Comparison of ENCODE assay signal across 15 mouse cellular contexts in the genomic region with DNA sequence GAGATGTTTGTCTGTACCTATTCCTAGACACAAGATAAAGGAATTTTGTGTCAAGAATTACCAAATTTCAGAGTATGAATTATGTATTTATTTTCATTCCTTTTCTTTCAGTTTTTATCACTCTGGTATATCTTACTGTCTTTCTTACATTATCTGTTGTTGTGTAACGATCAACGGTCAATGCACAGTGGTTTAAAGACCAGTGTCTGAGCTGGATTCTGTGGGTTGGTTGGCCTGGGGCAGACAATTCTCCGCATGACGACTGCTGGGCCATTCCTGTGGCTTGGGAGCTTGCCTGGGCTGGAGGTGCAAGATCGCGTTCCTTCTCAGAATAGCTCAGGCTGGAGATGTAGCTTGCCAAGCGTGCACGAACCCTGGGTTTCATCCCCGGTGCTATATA. TPM values are rescaled to one million over a fixed set of nuclear protein-coding genes. Genes with fewer than 3 reads are reported as not detected.
A peak's percentile ranks its signal among the peaks of the same experiment; 100 is the strongest.
DNase-seq lines count a peak whose midpoint lies in the region; ATAC-seq and TF ChIP-seq lines count a peak whose summit lies in the region.
"Had no signal": no experiment of that assay in that cellular context is flagged by ENCODE, and none has a peak within 500 bp of the region (broad histone marks: within the 10 kb centered on the region; RNA-seq: fewer than 3 reads in every experiment).

No protein-coding gene starts in this region.

- TF ChIP-seq CTCF in forebrain, postnatal 0 days (IDR thresholded peaks at IDR 0.05; ENCODE audit: low read depth) = no peak

- no peak overlapping the region for H3K27ac ChIP-seq in heart, embryonic 11.5 days (ENCODE audit: low read depth, low read length)
- H3K27ac ChIP-seq in heart, embryonic 10.5 days = 0 out of 2 replicates have a peak overlapping the region, but pooled peaks have one; percentile 2
- no peak overlapping the region for H3K27ac ChIP-seq in liver, embryonic 12.5 days
- H3K27ac ChIP-seq in forebrain, postnatal 0 days (ENCODE audit: low read depth, low read length) = no peak overlapping the region
- H3K27ac ChIP-seq in intestine, embryonic 16.5 days (ENCODE audit: low read length) = no peak overlapping the region
- H3K27ac ChIP-seq: embryonic facial prominence, embryonic 13.5 days; forebrain, embryonic 15.5 days; stomach, postnatal 0 days had no signal

- H3K4me1 ChIP-seq in heart, embryonic 11.5 days (ENCODE audit: control insufficient read depth, insufficient read depth, low read length) = peaks cover 12% of the 10 kb centered on the region
- H3K4me1 ChIP-seq in heart, embryonic 10.5 days = peaks cover 32% of the 10 kb centered on the region
- peaks cover 16% of the 10 kb centered on the region for H3K4me1 ChIP-seq in liver, embryonic 12.5 days
- H3K4me1 ChIP-seq in forebrain, postnatal 0 days (ENCODE audit: insufficient read depth) = no peaks in the 10 kb centered on the region
- H3K4me1 ChIP-seq in intestine, embryonic 16.5 days (ENCODE audit: control insufficient read depth, insufficient read depth, low read length) = peaks cover 7% of the 10 kb centered on the region
- H3K4me1 ChIP-seq: forebrain, embryonic 15.5 days had no signal

- no peak for ATAC-seq in heart, embryonic 11.5 days (replicated peaks; ENCODE audit: insufficient number of reproducible peaks, low FRiP score, low TSS enrichment)
- ATAC-seq in liver, embryonic 12.5 days = no peak
- ATAC-seq in forebrain, postnatal 0 days = no peak
- no peak for ATAC-seq in intestine, embryonic 16.5 days
- ATAC-seq: forebrain, embryonic 15.5 days had no signal

- H3K9ac ChIP-seq in heart, embryonic 11.5 days (ENCODE audit: low read depth, low read length) = no peak overlapping the region
- H3K9ac ChIP-seq in liver, embryonic 12.5 days = no peak overlapping the region
- no peak overlapping the region for H3K9ac ChIP-seq in forebrain, postnatal 0 days
- H3K9ac ChIP-seq in intestine, embryonic 16.5 days (ENCODE audit: low read depth, low read length) = no peak overlapping the region
- H3K9ac ChIP-seq: embryonic facial prominence, embryonic 13.5 days; forebrain, embryonic 15.5 days had no signal

- DNase-seq in heart, adult 11 months = peak; percentile 95
- DNase-seq in 416B (ENCODE audit: low read depth) = peak; percentile 43
- peak; percentile 71 for DNase-seq in adipocyte (ENCODE audit: low spot score)
- DNase-seq in heart, embryonic 10.5 days (ENCODE audit: low spot score) = no peak
- DNase-seq in forebrain, postnatal 0 days = no peak
- DNase-seq: adrenal gland, postnatal 36 days; layer of hippocampus, postnatal 36 days; spleen, adult 18-20 months had no signal

- no peaks in the 10 kb centered on the region for H3K36me3 ChIP-seq in heart, embryonic 11.5 days (ENCODE audit: control insufficient read depth, insufficient read depth, low read length)
- H3K36me3 ChIP-seq in heart, embryonic 10.5 days = no peaks in the 10 kb centered on the region
- H3K36me3 ChIP-seq in liver, embryonic 12.5 days = no peaks in the 10 kb centered on the region
- no peaks in the 10 kb centered on the region for H3K36me3 ChIP-seq in forebrain, postnatal 0 days (ENCODE audit: insufficient read depth)
- no peaks in the 10 kb centered on the region for H3K36me3 ChIP-seq in intestine, embryonic 16.5 days (ENCODE audit: control insufficient read depth, insufficient read depth, low read length)
- H3K36me3 ChIP-seq: embryonic facial prominence, embryonic 13.5 days; forebrain, embryonic 15.5 days had no signal

- H3K4me2 ChIP-seq in heart, embryonic 11.5 days = no peak overlapping the region
- H3K4me2 ChIP-seq in liver, embryonic 12.5 days = no peak overlapping the region
- no peak overlapping the region for H3K4me2 ChIP-seq in forebrain, postnatal 0 days (ENCODE audit: low read depth)
- H3K4me2 ChIP-seq in intestine, embryonic 16.5 days (ENCODE audit: low read depth, low read length) = no peak overlapping the region
- H3K4me2 ChIP-seq: embryonic facial prominence, embryonic 13.5 days; forebrain, embryonic 15.5 days; midbrain, embryonic 11.5 days had no signal

- no peaks in the 10 kb centered on the region for H3K9me3 ChIP-seq in heart, embryonic 11.5 days (replicated peaks; ENCODE audit: control insufficient read depth, low read length)
- no peaks in the 10 kb centered on the region for H3K9me3 ChIP-seq in heart, embryonic 10.5 days
- no peaks in the 10 kb centered on the region for H3K9me3 ChIP-seq in liver, embryonic 12.5 days (replicated peaks)
- no peaks in the 10 kb centered on the region for H3K9me3 ChIP-seq in forebrain, postnatal 0 days (ENCODE audit: low read length)
- no peaks in the 10 kb centered on the region for H3K9me3 ChIP-seq in intestine, embryonic 16.5 days (ENCODE audit: control insufficient read depth, low read length)
- H3K9me3 ChIP-seq: embryonic facial prominence, embryonic 13.5 days; forebrain, embryonic 15.5 days had no signal

- WGBS in heart, embryonic 11.5 days (ENCODE audit: insufficient replicate concordance) = 73% methylated on average over 9 of the region's 9 CpGs
- WGBS in heart, embryonic 10.5 days = 72% methylated on average over 9 of the region's 9 CpGs
- 72% methylated on average over 9 of the region's 9 CpGs for WGBS in liver, embryonic 12.5 days (ENCODE audit: insufficient replicate concordance)
- 88% methylated on average over 9 of the region's 9 CpGs for WGBS in forebrain, postnatal 0 days
- 78% methylated on average over 9 of the region's 9 CpGs for WGBS in intestine, embryonic 16.5 days

- no peak overlapping the region for H3K4me3 ChIP-seq in heart, embryonic 11.5 days (ENCODE audit: low read depth, low read length)
- no peak overlapping the region for H3K4me3 ChIP-seq in heart, embryonic 10.5 days
- no peak overlapping the region for H3K4me3 ChIP-seq in liver, embryonic 12.5 days
- no peak overlapping the region for H3K4me3 ChIP-seq in forebrain, postnatal 0 days (ENCODE audit: low read depth, low read length)
- H3K4me3 ChIP-seq in intestine, embryonic 16.5 days (ENCODE audit: low read length) = no peak overlapping the region
- H3K4me3 ChIP-seq: embryonic facial prominence, embryonic 13.5 days; forebrain, embryonic 15.5 days had no signal

- no peaks in the 10 kb centered on the region for H3K27me3 ChIP-seq in heart, embryonic 11.5 days (ENCODE audit: control insufficient read depth, insufficient read depth, low read length)
- H3K27me3 ChIP-seq in heart, embryonic 10.5 days (ENCODE audit: insufficient read depth, poor library complexity, severe bottlenecking) = no peaks in the 10 kb centered on the region
- no peaks in the 10 kb centered on the region for H3K27me3 ChIP-seq in liver, embryonic 12.5 days (replicated peaks)
- H3K27me3 ChIP-seq in forebrain, postnatal 0 days (ENCODE audit: insufficient read depth, low read length) = no peaks in the 10 kb centered on the region
- H3K27me3 ChIP-seq in intestine, embryonic 16.5 days (replicated peaks; ENCODE audit: control insufficient read depth, insufficient read depth, low read length) = no peaks in the 10 kb centered on the region
- H3K27me3 ChIP-seq: embryonic facial prominence, embryonic 13.5 days; forebrain, embryonic 15.5 days had no signal

RNA-seq across cellular contexts. Expression of gene Slc38a2, which starts 30.3 kb away (rescaled TPM):
- 139 and 157 TPM in 2 replicates for polyA plus RNA-seq in heart, embryonic 11.5 days (2014; fragmentation: Nextera tagmentation; extraction: Ambion mirVana)
- 113 and 119 TPM in 2 replicates for polyA plus RNA-seq in heart, embryonic 10.5 days (2016; fragmentation: Nextera tagmentation; extraction: Ambion mirVana)
- polyA plus RNA-seq in liver, embryonic 12.5 days (2016; fragmentation: Nextera tagmentation; extraction: Ambion mirVana) = 57.6 and 62.7 TPM in 2 replicates
- 80.9 and 107 TPM in 2 replicates for total RNA-seq in forebrain, postnatal 0 days (2014; rRNA removed)
- 69.8 and 78.4 TPM in 2 replicates for polyA plus RNA-seq in forebrain, postnatal 0 days (2015; fragmentation: Nextera tagmentation; extraction: Ambion mirVana)
- 74.2 and 78.7 TPM in 2 replicates for polyA plus RNA-seq in intestine, embryonic 16.5 days (2015; fragmentation: Nextera tagmentation; extraction: Ambion mirVana)

Comparison
In these comparisons a context has a peak if more than half of its experiments do, and no peak if none do; other contexts are left out.
1. DNase-seq: peak in heart, adult 11 months (single experiment), 416B (single experiment) and adipocyte (single experiment); none in heart, embryonic 10.5 days (single experiment) and forebrain, postnatal 0 days (single experiment).